Mouse (Mus musculus) hindbrain, embryonic 13.5 days (tissue): ENCODE data around the gene Brd3. TPM values are rescaled to one million over a fixed set of nuclear protein-coding genes. Genes with fewer than 3 reads are reported as not detected.

Experiments
- ATAC-seq: fragments of 200-750 bp; cut with Nextera tagmentation; 2 replicates; pipeline ENCODE4 v1.8.0; 2017; ENCODE audit warnings: moderate TSS enrichment; ENCODE audit not compliant: low FRiP score
- H3K27ac ChIP-seq: fragments of 300-500 bp; sonication (generic); 2 replicates; pipeline ENCODE4 v1.5.1; 2015; ENCODE audit warnings: inconsistent platforms, mild to moderate bottlenecking, moderate library complexity
- H3K27me3 ChIP-seq: fragments of 300-500 bp; sonication (generic); 2 replicates; pipeline ENCODE4 v1.6.1; 2015; ENCODE audit warnings: mild to moderate bottlenecking, inconsistent platforms
- H3K36me3 ChIP-seq: fragments of 300-500 bp; sonication (generic); 2 replicates; pipeline ENCODE4 v1.6.1; 2015; ENCODE audit warnings: mild to moderate bottlenecking, inconsistent platforms
- H3K4me1 ChIP-seq: fragments of 300-500 bp; sonication (generic); replicated peaks from 2 replicates; pipeline ENCODE4 v1.6.1; 2015; ENCODE audit warnings: inconsistent platforms
- H3K4me2 ChIP-seq: fragments of 300-500 bp; sonication (generic); 2 replicates; pipeline ENCODE4 v1.6.1; 2015; ENCODE audit warnings: inconsistent platforms, mild to moderate bottlenecking, moderate library complexity
- H3K4me3 ChIP-seq: fragments of 300-500 bp; sonication (generic); 2 replicates; pipeline ENCODE4 v1.5.1; 2015; ENCODE audit warnings: mild to moderate bottlenecking, inconsistent platforms
- H3K9ac ChIP-seq: fragments of 300-500 bp; sonication (generic); 2 replicates; pipeline ENCODE4 v1.6.1; 2015; ENCODE audit warnings: mild to moderate bottlenecking, inconsistent platforms
- H3K9me3 ChIP-seq: fragments of 300-500 bp; sonication (generic); 2 replicates; pipeline ENCODE4 v1.6.1; 2016; ENCODE audit warnings: inconsistent platforms
- WGBS: fragments of 180-500 bp; shearing (Covaris S2); methylation state at CpG from one replicate; pipeline ENCODE4 v1.1.7; 2015; 5-methylcytosine and 5-hydroxymethylcytosine counted together
- polyA plus RNA-seq: library from polyadenylated mRNA; unstranded; fragments of >200 nt; fragmentation: Nextera tagmentation; extraction: Ambion mirVana; gene quantifications from 2 replicates; pipeline ENCODE4 v1.2.1, GENCODE M21; 2015

Gene Brd3
- polyA plus RNA-seq, 1 experiment from 2014 or later = 130 TPM

GRCm38 (mm10) chr2:27417648-27418153, 89.8 kb downstream of the Brd3 start:
- WGBS = 48% methylated on average over 5 of the region's 5 CpGs
- no peaks in the 10 kb centered on the region for H3K9me3 ChIP-seq
- peaks cover 92% of the 10 kb centered on the region for H3K4me1 ChIP-seq
- H3K27me3 ChIP-seq = no peaks in the 10 kb centered on the region
- H3K36me3 ChIP-seq = no peaks in the 10 kb centered on the region
- H3K4me2 ChIP-seq = no peak overlapping the region
- no peak overlapping the region for H3K4me3 ChIP-seq
- ATAC-seq = no peak
- H3K27ac ChIP-seq = no peak overlapping the region
- H3K9ac ChIP-seq = peak overlapping the region; percentile 46; the same call in 1 of the 2 replicates

GRCm38 (mm10) chr2:27416425-27416824, 91.0 kb downstream of the Brd3 start:
- no peak for ATAC-seq
- Histone ChIP-seq H3K4me2 (no peak overlapping the region), H3K4me3 (no peak overlapping the region), H3K9ac (peak overlapping the region; percentile 46; the same call in 1 of the 2 replicates), H3K36me3 (no peaks in the 10 kb centered on the region), H3K27me3 (no peaks in the 10 kb centered on the region), H3K4me1 (peaks cover 92% of the 10 kb centered on the region), H3K27ac (no peak overlapping the region), H3K9me3 (no peaks in the 10 kb centered on the region)
- 55% methylated on average over 3 of the region's 3 CpGs for WGBS

- H3K36me3 ChIP-seq = no peaks in the 10 kb centered on the region
- H3K9me3 ChIP-seq = no peaks in the 10 kb centered on the region
- peak overlapping the region; percentile 86 for H3K27ac ChIP-seq
- peak overlapping the region; percentile 38; the same call in 1 of the 2 replicates for H3K4me2 ChIP-seq
- no peak for ATAC-seq
- H3K9ac ChIP-seq = peak overlapping the region; percentile 46
- H3K27me3 ChIP-seq = no peaks in the 10 kb centered on the region
- 66% methylated on average over 11 of the region's 11 CpGs for WGBS
- peaks cover 95% of the 10 kb centered on the region for H3K4me1 ChIP-seq
- H3K4me3 ChIP-seq = no peak overlapping the region
Observed at GRCm38 (mm10) chr2:27415060-27415783, 92.2 kb downstream of the Brd3 start.

GRCm38 (mm10) chr2:27413936-27414657, 93.4 kb downstream of the Brd3 start:
- peak overlapping the region; percentile 56 for H3K9ac ChIP-seq
- WGBS = 16% methylated on average over 16 of the region's 16 CpGs

GRCm38 (mm10) chr2:27413582-27413935, 93.9 kb downstream of the Brd3 start:
- no peak for ATAC-seq

More at GRCm38 (mm10) chr2:27413936-27414657, 93.4 kb downstream of the Brd3 start:
- H3K27ac ChIP-seq = peak overlapping the region; percentile 86
- H3K9me3 ChIP-seq = no peaks in the 10 kb centered on the region
- peak overlapping the region; percentile 38 for H3K4me2 ChIP-seq
- peak; percentile 79 for ATAC-seq
- peaks cover 93% of the 10 kb centered on the region for H3K4me1 ChIP-seq
- H3K27me3 ChIP-seq = no peaks in the 10 kb centered on the region
- no peak overlapping the region for H3K4me3 ChIP-seq
- H3K36me3 ChIP-seq = no peaks in the 10 kb centered on the region

GRCm38 (mm10) chr2:27412245-27412800, 95.1 kb downstream of the Brd3 start:
- Histone ChIP-seq H3K4me1 (peaks cover 92% of the 10 kb centered on the region), H3K9ac (peak overlapping the region; percentile 40; the same call in 1 of the 2 replicates), H3K4me3 (no peak overlapping the region), H3K27me3 (no peaks in the 10 kb centered on the region), H3K36me3 (no peaks in the 10 kb centered on the region), H3K27ac (peak overlapping the region; percentile 87), H3K9me3 (no peaks in the 10 kb centered on the region), H3K4me2 (peak overlapping the region; percentile 13)
- WGBS = 7% methylated on average over 7 of the region's 7 CpGs
- no peak for ATAC-seq

More at GRCm38 (mm10) chr2:27413582-27413935, 93.9 kb downstream of the Brd3 start:
- H3K27me3 ChIP-seq = no peaks in the 10 kb centered on the region
- no peaks in the 10 kb centered on the region for H3K9me3 ChIP-seq
- no peak overlapping the region for H3K4me3 ChIP-seq
- H3K4me1 ChIP-seq = peaks cover 92% of the 10 kb centered on the region
- H3K4me2 ChIP-seq = peak overlapping the region; percentile 38
- peak overlapping the region; percentile 56; the same call in 1 of the 2 replicates for H3K9ac ChIP-seq
- H3K27ac ChIP-seq = peak overlapping the region; percentile 86
- no peaks in the 10 kb centered on the region for H3K36me3 ChIP-seq
- 18% methylated on average over 2 of the region's 2 CpGs for WGBS

GRCm38 (mm10) chr2:27411688-27412174, 95.7 kb downstream of the Brd3 start:
- ATAC-seq = no peak
- Histone ChIP-seq H3K9ac (no peak overlapping the region), H3K9me3 (no peaks in the 10 kb centered on the region), H3K4me3 (no peak overlapping the region), H3K36me3 (no peaks in the 10 kb centered on the region), H3K27me3 (no peaks in the 10 kb centered on the region), H3K4me1 (peaks cover 94% of the 10 kb centered on the region), H3K4me2 (peak overlapping the region; percentile 10; the same call in 1 of the 2 replicates), H3K27ac (peak overlapping the region; percentile 87)
- 9% methylated on average over 8 of the region's 8 CpGs for WGBS

GRCm38 (mm10) chr2:27410518-27411140, 96.8 kb downstream of the Brd3 start:
- Histone ChIP-seq H3K36me3 (no peaks in the 10 kb centered on the region), H3K9me3 (no peaks in the 10 kb centered on the region), H3K27ac (peak overlapping the region; percentile 87; the same call in 1 of the 2 replicates), H3K4me2 (no peak overlapping the region), H3K27me3 (no peaks in the 10 kb centered on the region), H3K9ac (no peak overlapping the region), H3K4me3 (no peak overlapping the region), H3K4me1 (peaks cover 92% of the 10 kb centered on the region)
- no peak for ATAC-seq
- 95% methylated on average over 6 of the region's 6 CpGs for WGBS

GRCm38 (mm10) chr2:27408194-27408593, 99.3 kb downstream of the Brd3 start:
- Histone ChIP-seq H3K9me3 (no peaks in the 10 kb centered on the region), H3K27me3 (no peaks in the 10 kb centered on the region), H3K4me1 (peaks cover 93% of the 10 kb centered on the region), H3K27ac (0 out of 2 replicates have a peak overlapping the region, but pooled peaks have one; percentile 12), H3K4me2 (no peak overlapping the region), H3K9ac (no peak overlapping the region; the same call in 1 of the 2 replicates), H3K36me3 (no peaks in the 10 kb centered on the region), H3K4me3 (no peak overlapping the region)
- ATAC-seq = no peak
- WGBS = 74% methylated on average over 3 of the region's 3 CpGs

GRCm38 (mm10) chr2:27406928-27407327, 100.5 kb downstream of the Brd3 start:
- Histone ChIP-seq H3K4me3 (no peak overlapping the region), H3K9me3 (no peaks in the 10 kb centered on the region), H3K27me3 (no peaks in the 10 kb centered on the region), H3K4me1 (peaks cover 80% of the 10 kb centered on the region), H3K27ac (no peak overlapping the region), H3K36me3 (no peaks in the 10 kb centered on the region), H3K9ac (no peak overlapping the region), H3K4me2 (no peak overlapping the region)
- ATAC-seq = no peak
- WGBS = 98% methylated on average over 5 of the region's 5 CpGs

GRCm38 (mm10) chr2:27405094-27405884, 102.2 kb downstream of the Brd3 start:
- Histone ChIP-seq H3K27ac (peak overlapping the region; percentile 40; the same call in 1 of the 2 replicates), H3K4me1 (peaks cover 66% of the 10 kb centered on the region)

More at GRCm38 (mm10) chr2:27405094-27405884, 102.2 kb downstream of the Brd3 start:
- Histone ChIP-seq H3K9ac (no peak overlapping the region), H3K9me3 (no peaks in the 10 kb centered on the region), H3K36me3 (no peaks in the 10 kb centered on the region), H3K27me3 (no peaks in the 10 kb centered on the region), H3K4me2 (no peak overlapping the region), H3K4me3 (no peak overlapping the region)
- ATAC-seq = no peak
- 65% methylated on average over 5 of the region's 5 CpGs for WGBS
